Comparison of ENCODE assay signal across 8 mouse cellular contexts in the genomic region with DNA sequence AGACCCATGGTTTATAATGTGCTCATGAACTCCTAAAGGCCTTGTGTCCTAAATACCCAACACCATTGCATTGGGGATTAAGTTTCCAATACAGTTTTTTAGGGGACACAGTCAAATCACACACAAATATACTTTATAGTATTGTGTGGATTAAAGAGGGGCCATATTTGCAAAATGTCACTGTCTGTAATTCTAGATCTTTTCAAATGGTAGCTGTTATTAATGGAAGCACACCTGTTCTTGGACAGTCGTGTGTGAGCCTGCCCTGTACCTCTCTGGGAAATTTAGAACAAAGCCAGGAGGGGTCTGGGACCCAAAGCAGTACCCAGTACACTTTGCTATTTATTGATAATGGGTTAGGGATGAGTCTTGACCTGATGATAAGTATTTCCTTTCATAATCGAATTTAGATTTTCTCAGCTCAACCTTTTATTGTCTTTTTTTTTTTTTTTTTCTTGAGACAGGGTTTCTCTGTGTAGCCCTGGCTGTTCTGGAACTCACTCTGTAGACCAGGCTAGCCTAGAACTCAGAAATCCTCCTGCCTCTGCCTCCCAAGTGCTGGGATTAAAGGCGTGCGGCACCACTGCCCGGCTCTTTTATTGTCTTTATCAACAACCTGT. TPM values are rescaled to one million over a fixed set of nuclear protein-coding genes. Genes with fewer than 3 reads are reported as not detected.
DNase-seq lines count a peak whose midpoint lies in the region; ATAC-seq and TF ChIP-seq lines count a peak whose summit lies in the region.

Gene Slc4a7, plus strand, starts transcription at position 570 of the 620 bp plus-strand sequence.

- 70% methylated on average over 5 of the region's 5 CpGs for WGBS in bone marrow, adult 2 months
- 85% methylated on average over 5 of the region's 5 CpGs for WGBS in limb, embryonic 11.5 days

- peak within 1 kb of the TSS; percentile 95 for H3K4me3 ChIP-seq in left cerebral cortex, adult 2 months
- H3K4me3 ChIP-seq in bone marrow, adult 2 months (replicated peaks; ENCODE audit: control insufficient read depth, low read depth, low read length), result peak within 1 kb of the TSS; percentile 76
- peak within 1 kb of the TSS; percentile 80 for H3K4me3 ChIP-seq in limb, embryonic 11.5 days (ENCODE audit: low read depth, low read length)

- H3K27ac ChIP-seq in left cerebral cortex, adult 2 months, result peak within 1 kb of the TSS; percentile 77
- peak within 1 kb of the TSS; percentile 89 for H3K27ac ChIP-seq in bone marrow, adult 2 months (ENCODE audit: control insufficient read depth, insufficient read depth, low read depth, low read length, poor library complexity)
- H3K27ac ChIP-seq in limb, embryonic 11.5 days (replicated peaks; ENCODE audit: low read depth, low read length), result peak within 1 kb of the TSS; percentile 93

- H3K9me3 ChIP-seq in limb, embryonic 11.5 days (ENCODE audit: control insufficient read depth, low read length), result no peaks in the 10 kb centered on the region

- no peaks in the 10 kb centered on the region for H3K27me3 ChIP-seq in limb, embryonic 11.5 days (ENCODE audit: control insufficient read depth, insufficient read depth, low read length)

- no peak for TF ChIP-seq CTCF in left cerebral cortex, adult 2 months (IDR thresholded peaks at IDR 0.05)
- no peak for TF ChIP-seq CTCF in bone marrow, adult 2 months (IDR thresholded peaks at IDR 0.05; ENCODE audit: control insufficient read depth, insufficient read depth, low read length)

- H3K9ac ChIP-seq in limb, embryonic 11.5 days (ENCODE audit: low read length), result peak within 1 kb of the TSS; percentile 97

- intact Hi-C loops in left cerebral cortex, adult 2 months (cut with DNase I), result loop anchor here (5.0 kb wide), 2 partner anchors 70 to 580 kb away; partner anchors contain the start of gene Psmd6
- intact Hi-C loops in heart, postnatal 10 days (cut with DNase I), result loop anchor here (2.0 to 10.0 kb wide), 4 partner anchors 69 to 1665 kb away; partner anchors contain the start of genes Il3ra and Top2b

- H3K4me1 ChIP-seq in bone marrow, adult 2 months (ENCODE audit: control insufficient read depth, insufficient read depth, low read length), result peaks cover 1% of the 10 kb centered on the region; the same call in 1 of the 2 replicates
- no peaks in the 10 kb centered on the region for H3K4me1 ChIP-seq in limb, embryonic 11.5 days (ENCODE audit: control insufficient read depth, insufficient read depth, low read length)

- peak within 1 kb of the TSS; percentile 43 for H3K4me2 ChIP-seq in limb, embryonic 11.5 days (ENCODE audit: low read depth, severe bottlenecking)

- no peaks in the 10 kb centered on the region for H3K36me3 ChIP-seq in limb, embryonic 11.5 days (ENCODE audit: control insufficient read depth, insufficient read depth, low read length)

- TF ChIP-seq POLR2A in bone marrow, adult 2 months (IDR thresholded peaks at IDR 0.05; ENCODE audit: borderline replicate concordance, control insufficient read depth, low read depth, low read length), result no peak

- ATAC-seq in limb, embryonic 11.5 days (ENCODE audit: insufficient number of reproducible peaks, low FRiP score, low TSS enrichment, low read depth), result no peak
- ATAC-seq in neutrophil, adult 5-6 weeks (ENCODE audit: extremely low read depth, insufficient number of reproducible peaks, low FRiP score, poor library complexity, severe bottlenecking), result no peak
- ATAC-seq in frontal cortex, adult (ENCODE audit: low TSS enrichment), result no peak

- DNase-seq in left cerebral cortex, adult 2 months (ENCODE audit: extremely low spot score in 1 of 2, low spot score in 2 of 2), result no peak
- DNase-seq in left cerebral cortex, adult 11 months (ENCODE audit: low spot score), result no peak
- DNase-seq in heart, postnatal 10 days, result no peak
- DNase-seq in limb, embryonic 11.5 days (ENCODE audit: low spot score), result no peak
- no peak for DNase-seq in right cerebral cortex, postnatal 25 days

RNA-seq across cellular contexts. Expression of gene Slc4a7, which starts in this region (rescaled TPM):
- total RNA-seq in left cerebral cortex, adult 2 months (2021), result 10 to 100 TPM; 23.3 to 25.5 TPM
- 5.6 and 11.0 TPM in 2 replicates for polyA plus RNA-seq in bone marrow, adult 2 months (2011; ENCODE audit: insufficient read depth, insufficient read length, low replicate concordance, missing spikeins)
- total RNA-seq in heart, postnatal 10 days (2021), result 10 to 100 TPM; 18.3 to 18.4 TPM
- polyA plus RNA-seq in limb, embryonic 11.5 days (2014; fragmentation: Nextera tagmentation; extraction: Ambion mirVana), result 20.4 and 22.2 TPM in 2 replicates
- 126 and 172 TPM in 2 replicates for total RNA-seq in neutrophil, adult 5-6 weeks (2017)
